Mouse (Mus musculus) gastrocnemius, adult 2 months (tissue): ENCODE measurements around the gene Gm34653. TPM values are rescaled to one million over a fixed set of nuclear protein-coding genes. Genes with fewer than 3 reads are reported as not detected.
A peak's percentile ranks its signal among the peaks of the same experiment; 100 is the strongest.
"Not testable (repeated sequence)": the region's sequence is repeated elsewhere in the genome, so short reads cannot be mapped to it uniquely, and the experiment has no call there.

Experiments used
- DNase-seq: peaks from one replicate; pipeline ENCODE4 v3.0.0; 2022
- H3K27ac ChIP-seq: fragments of 200-600 bp; 2 replicates; pipeline ENCODE4 v1.8.1; 2022; ENCODE audit warnings: mild to moderate bottlenecking
- H3K4me3 ChIP-seq: fragments of 200-600 bp; 2 replicates; pipeline ENCODE4 v1.8.1; 2022; ENCODE audit warnings: mild to moderate bottlenecking, moderate library complexity
- CTCF ChIP-seq: fragments of 200-600 bp; IDR thresholded peaks from 2 replicates; pipeline ENCODE4 v1.8.1; 2022; ENCODE audit warnings: antibody characterized with exemption, mild to moderate bottlenecking, moderate library complexity
- intact Hi-C: fragments of 180-260 bp; cut with DNase I; formaldehyde crosslinking; loops from one replicate; pipeline ENCODE4 v1.15.1; 2025
- total RNA-seq, 2 experiments: library from RNA; stranded (reverse); gene quantifications; 2 replicates each; pipeline ENCODE4 v1.2.3; 2021

Gm34653 gene
- total RNA-seq, 2 experiments from 2014 or later: 0.18 to 0.39 TPM

DNA sequence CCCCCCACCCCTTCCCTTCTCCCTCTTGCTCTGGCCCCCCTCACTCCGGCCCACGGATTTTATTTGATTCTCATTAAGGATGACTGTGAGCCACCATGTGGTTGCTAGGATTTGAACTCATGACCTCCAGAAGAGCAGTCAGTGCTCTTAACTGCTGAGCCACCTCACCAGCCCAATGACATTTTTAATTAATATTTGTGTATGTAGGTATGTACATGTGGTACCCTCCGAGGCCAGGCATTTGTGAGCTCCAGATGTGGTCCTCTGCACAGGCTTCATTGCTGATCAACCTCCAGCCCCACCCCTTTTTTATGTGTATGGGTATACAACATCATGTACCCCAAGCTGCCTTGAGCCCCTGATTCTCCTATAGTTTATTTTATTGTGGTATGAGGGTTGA is 29.1 kb upstream of the Gm34653 start:
- TF ChIP-seq CTCF: no peak
- intact Hi-C loops: loop anchor here (2.0 kb wide), 1 partner anchor 21 kb away; no protein-coding TSS in a partner anchor
- H3K4me3 ChIP-seq: peak overlapping the region; percentile 85
- no peak for DNase-seq
- peak overlapping the region; percentile 95; the same call in 1 of the 2 replicates for H3K27ac ChIP-seq

GRCm38 (mm10) chr2:34804172-34804571 is 28.6 kb upstream of the Gm34653 start:
- Histone ChIP-seq H3K4me3 (peak overlapping the region; percentile 85), H3K27ac (peak overlapping the region; percentile 95)
- no peak for TF ChIP-seq CTCF
- intact Hi-C loops: loop anchor here (2.0 kb wide), 1 partner anchor 21 kb away; no protein-coding TSS in a partner anchor
- DNase-seq: no peak

DNA sequence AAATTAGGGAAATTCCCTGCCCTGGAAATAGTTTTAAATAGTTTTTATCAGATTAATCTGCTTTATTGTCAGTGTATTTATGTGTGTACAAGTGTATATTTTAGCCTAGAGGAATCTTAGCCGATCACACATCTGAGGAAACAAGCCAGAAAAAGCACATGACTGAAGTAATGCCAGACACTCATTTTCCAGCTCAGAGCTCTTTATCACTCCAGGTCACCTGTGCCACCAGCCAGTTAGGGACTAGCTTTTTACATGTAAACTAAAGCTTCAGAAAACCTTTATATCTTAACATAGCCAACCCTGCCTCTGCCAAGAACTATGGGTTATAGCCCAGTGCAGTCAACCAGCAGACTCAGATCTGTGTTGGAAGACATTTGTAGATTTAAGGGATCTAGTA is 28.0 kb upstream of the Gm34653 start:
- Histone ChIP-seq H3K4me3 (no peak overlapping the region), H3K27ac (peak overlapping the region; percentile 95)
- intact Hi-C loops: loop anchor here (2.0 kb wide), 1 partner anchor 20 kb away; no protein-coding TSS in a partner anchor
- no peak for DNase-seq
- TF ChIP-seq CTCF: no peak

GRCm38 (mm10) chr2:34805364-34805950 is 27.4 kb upstream of the Gm34653 start:
- intact Hi-C loops: loop anchor here (2.0 kb wide), 1 partner anchor 19 kb away; no protein-coding TSS in a partner anchor
- Histone ChIP-seq H3K4me3 (no peak overlapping the region), H3K27ac (peak overlapping the region; percentile 95; the same call in 1 of the 2 replicates)
- DNase-seq: no peak
- TF ChIP-seq CTCF: no peak

- no peak for TF ChIP-seq CTCF
- DNase-seq: no peak
- Histone ChIP-seq H3K27ac (no peak overlapping the region), H3K4me3 (no peak overlapping the region)
- intact Hi-C loops: no loop called here
Measured at GRCm38 (mm10) chr2:34808057-34808456, 24.8 kb upstream of the Gm34653 start.

- no peak for TF ChIP-seq CTCF
- no peak for DNase-seq
- intact Hi-C loops: no loop called here
- H3K4me3 ChIP-seq: no peak overlapping the region
- H3K27ac ChIP-seq: no peak overlapping the region
Measured at GRCm38 (mm10) chr2:34809568-34809967, 23.2 kb upstream of the Gm34653 start.

DNA sequence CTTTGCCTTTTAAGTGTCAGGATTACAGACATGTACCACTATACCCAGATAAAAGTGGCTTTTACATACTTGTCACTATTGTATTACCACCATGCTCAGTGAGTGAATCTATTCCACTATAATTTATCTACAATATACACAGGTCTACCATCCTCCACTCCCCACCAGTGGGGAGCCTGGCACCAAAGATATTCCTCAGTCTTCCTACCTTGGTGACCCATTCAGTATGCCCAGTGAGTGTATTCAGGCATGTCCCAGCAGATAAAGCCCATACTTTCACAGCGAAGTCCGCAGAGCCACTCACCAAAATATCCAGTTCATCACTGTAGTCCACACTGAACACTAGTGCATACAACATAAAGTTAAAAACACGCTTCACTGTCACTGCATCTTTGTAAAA is 22.0 kb upstream of the Gm34653 start:
- Histone ChIP-seq H3K4me3 (no peak overlapping the region), H3K27ac (no peak overlapping the region)
- intact Hi-C loops: no loop called here
- no peak for DNase-seq
- TF ChIP-seq CTCF: no peak

DNA sequence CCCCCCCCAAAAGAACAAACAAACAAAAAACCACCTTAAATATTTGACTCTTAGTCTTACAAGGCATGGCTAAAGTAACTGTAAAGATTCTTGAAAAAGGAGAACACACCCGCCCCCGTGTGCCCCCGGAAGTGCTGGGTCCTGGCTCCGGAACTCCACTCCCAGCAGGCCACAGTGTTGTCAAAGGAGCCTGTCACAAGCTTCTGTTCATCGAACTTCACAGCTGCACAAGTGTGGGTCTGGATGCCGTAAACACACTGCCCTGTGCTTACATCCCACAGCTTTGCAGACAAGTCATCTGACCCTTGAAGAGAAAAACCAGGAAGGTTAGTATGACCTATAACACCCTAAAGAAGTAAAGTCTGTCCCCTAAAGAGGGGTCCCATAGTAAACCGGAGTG is 20.1 kb upstream of the Gm34653 start:
- Histone ChIP-seq H3K4me3 (no peak overlapping the region), H3K27ac (no peak overlapping the region)
- TF ChIP-seq CTCF: no peak
- DNase-seq: no peak
- intact Hi-C loops: no loop called here

GRCm38 (mm10) chr2:34815893-34816292 is 16.9 kb upstream of the Gm34653 start:
- intact Hi-C loops, H3K27ac ChIP-seq, DNase-seq, H3K4me3 ChIP-seq: not testable (repeated sequence)

DNA sequence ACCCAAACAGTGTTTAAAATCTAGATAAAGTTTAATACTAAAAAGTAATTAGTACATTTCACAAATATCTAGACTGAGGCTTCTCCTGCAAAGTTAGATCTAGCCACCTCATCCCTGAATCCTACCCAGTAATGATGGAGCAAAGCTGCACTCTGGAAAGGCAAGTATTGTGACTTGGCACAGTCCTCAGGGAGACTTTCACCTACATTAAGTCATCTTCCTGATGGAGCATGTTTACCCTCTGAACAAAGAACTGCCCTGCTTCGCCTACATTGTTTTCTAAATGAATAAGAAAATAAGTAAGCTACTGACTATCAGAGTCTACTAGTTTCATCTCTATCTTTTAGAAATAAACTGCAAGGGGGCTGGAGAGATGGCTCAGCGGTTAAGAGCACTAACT is 14.3 kb upstream of the Gm34653 start:
- no peak for TF ChIP-seq CTCF
- Histone ChIP-seq H3K4me3 (no peak overlapping the region), H3K27ac (no peak overlapping the region)
- no peak for DNase-seq
- intact Hi-C loops: no loop called here

DNA sequence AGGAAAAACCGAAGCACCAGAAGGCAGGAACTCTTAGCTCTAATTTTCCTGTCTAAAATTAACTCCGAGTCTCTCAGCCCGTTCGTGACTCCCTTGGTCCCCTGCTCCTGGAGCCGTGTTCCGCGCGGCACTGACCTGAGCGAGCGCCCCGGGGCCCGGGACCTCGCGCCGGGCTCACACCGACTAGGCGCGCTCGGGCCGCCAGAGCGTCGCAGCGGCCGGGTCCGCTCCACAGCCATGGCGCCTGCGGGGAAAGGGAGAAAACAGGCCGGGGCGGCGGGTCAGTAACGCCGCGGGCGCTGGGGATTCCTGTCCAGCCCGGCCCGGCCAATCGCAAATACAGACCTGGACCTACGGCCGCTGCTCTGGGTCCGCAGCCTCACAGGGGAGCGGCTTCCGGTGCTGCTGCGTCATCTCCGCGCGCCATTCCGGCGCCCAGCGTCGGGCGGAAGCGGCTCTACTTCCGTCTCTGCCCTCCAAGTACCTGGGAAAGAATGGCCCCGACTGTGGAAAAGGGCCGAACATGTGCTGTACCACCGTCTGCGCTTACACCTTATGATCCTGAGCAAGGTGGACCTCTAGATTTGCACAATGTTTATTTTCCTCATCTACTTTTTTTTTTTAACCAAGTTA is 6.9 kb upstream of the Gm34653 start, which contains the start of gene Fbxw2:
TSS of gene Fbxw2 (minus strand) at position 485 of the 633 bp plus-strand sequence.
- H3K27ac ChIP-seq: peak within 1 kb of the TSS; percentile 91
- TF ChIP-seq CTCF: no peak
- H3K4me3 ChIP-seq: peak within 1 kb of the TSS; percentile 87
- intact Hi-C loops: loop anchor here (2.0 kb wide), 2 partner anchors 21 to 45 kb away; no protein-coding TSS in a partner anchor
- peak; percentile 95 for DNase-seq

GRCm38 (mm10) chr2:34826460-34827231 is 6.2 kb upstream of the Gm34653 start:
- H3K27ac ChIP-seq: peak overlapping the region; percentile 91
- no peak for TF ChIP-seq CTCF
- H3K4me3 ChIP-seq: peak overlapping the region; percentile 87
- no peak for DNase-seq
- intact Hi-C loops: loop anchor here (2.0 kb wide), 1 partner anchor 44 kb away; no protein-coding TSS in a partner anchor

- no peak for DNase-seq
- no peak overlapping the region for H3K27ac ChIP-seq
- intact Hi-C loops: loop anchor here (2.0 kb wide), 1 partner anchor 43 kb away; no protein-coding TSS in a partner anchor
- no peak overlapping the region for H3K4me3 ChIP-seq
- TF ChIP-seq CTCF: no peak
Measured at GRCm38 (mm10) chr2:34827591-34827990, 5.2 kb upstream of the Gm34653 start.
